Mouse (Mus musculus) heart, postnatal 0 days (tissue): ENCODE data around the gene Col11a1.

Experiments used
- CTCF ChIP-seq: IDR thresholded peaks from 2 replicates; pipeline ENCODE4 v1.5.1; 2016; ENCODE audit warnings: antibody characterized with exemption, control low read depth, low read depth
- EP300 ChIP-seq: IDR thresholded peaks from 2 replicates; pipeline ENCODE4 v1.6.1; 2016; ENCODE audit warnings: antibody characterized with exemption, low read depth

- TF ChIP-seq CTCF (no peak), EP300 (no peak)
These were observed 69.0 kb downstream of the Col11a1 start for GRCm38 (mm10) chr3:114099335-114099734.
